Mouse (Mus musculus): ENCODE data around the gene Tmf1. TPM values are rescaled to one million over a fixed set of nuclear protein-coding genes. Genes with fewer than 3 reads are reported as not detected.
A peak's percentile ranks its signal among the peaks of the same experiment; 100 is the strongest.

The Tmf1 gene
- total RNA-seq, 2 experiments from 2014 or later = 6.7 to 50.4 TPM

GRCm38 (mm10) chr6:97116896-97117295 is 62.0 kb downstream of the Tmf1 start:
- no peak for ATAC-seq (replicated peaks; ENCODE audit: low FRiP score, poor library complexity, severe bottlenecking)

- ATAC-seq (replicated peaks; ENCODE audit: low FRiP score, poor library complexity, severe bottlenecking) = no peak
Measured at GRCm38 (mm10) chr6:97114821-97115220, 64.1 kb downstream of the Tmf1 start.

GRCm38 (mm10) chr6:97112177-97112576 is 66.7 kb downstream of the Tmf1 start:
- ATAC-seq (replicated peaks; ENCODE audit: low FRiP score, poor library complexity, severe bottlenecking) = no peak

GRCm38 (mm10) chr6:97106777-97107176 is 72.1 kb downstream of the Tmf1 start:
- ATAC-seq (replicated peaks; ENCODE audit: low FRiP score, poor library complexity, severe bottlenecking) = peak; percentile 70; the same call in 1 of the 2 replicates

DNA sequence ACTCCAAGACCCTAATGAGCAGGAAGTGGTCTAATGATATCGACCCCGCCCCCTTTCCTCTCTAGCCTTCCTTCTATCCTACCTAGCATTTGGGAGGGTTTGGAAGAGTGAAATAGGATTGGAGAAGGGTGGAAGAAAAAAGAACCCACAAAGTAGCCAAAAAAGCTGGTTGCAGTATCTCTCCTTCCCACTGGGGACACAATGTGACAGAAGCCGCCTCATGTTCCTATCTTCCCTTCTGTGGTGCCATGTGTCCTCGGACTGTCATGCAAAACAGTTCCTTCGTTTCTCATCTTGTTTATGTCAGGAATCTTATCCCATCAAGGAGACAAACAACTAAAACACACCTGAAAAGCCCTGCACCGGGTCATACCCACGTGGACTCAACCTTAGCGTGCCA is 72.8 kb downstream of the Tmf1 start:
- ATAC-seq (replicated peaks; ENCODE audit: low FRiP score, poor library complexity, severe bottlenecking) = no peak

- ATAC-seq (replicated peaks; ENCODE audit: low FRiP score, poor library complexity, severe bottlenecking) = no peak; the same call in 1 of the 2 replicates
Measured at GRCm38 (mm10) chr6:97104264-97104852, 74.6 kb downstream of the Tmf1 start.

Other genes starting within 250 kb of the Tmf1 start
- gene Fam19a4, start 118.7 kb downstream of the Tmf1 start, total RNA-seq (2015; ENCODE audit: low replicate concordance) = not detected in 2 replicates
- 0.17 TPM in 1 of 2 replicates, not detected in the other for gene Fam19a4, start 118.7 kb downstream of the Tmf1 start, total RNA-seq (2017; ENCODE audit: low replicate concordance)
- 3.3 and 6.1 TPM in 2 replicates for gene Eogt, start 29.9 kb downstream of the Tmf1 start, total RNA-seq (2015; ENCODE audit: low replicate concordance)
- 1.7 and 4.6 TPM in 2 replicates for gene Eogt, start 29.9 kb downstream of the Tmf1 start, total RNA-seq (2017; ENCODE audit: low replicate concordance)
- gene Uba3, start 26.5 kb upstream of the Tmf1 start, total RNA-seq (2015; ENCODE audit: low replicate concordance) = 24.0 and 25.9 TPM in 2 replicates
- 35.1 and 38.5 TPM in 2 replicates for gene Uba3, start 26.5 kb upstream of the Tmf1 start, total RNA-seq (2017; ENCODE audit: low replicate concordance)
- 10.2 and 16.1 TPM in 2 replicates for gene Arl6ip5, start 31.6 kb upstream of the Tmf1 start, total RNA-seq (2015; ENCODE audit: low replicate concordance)
- gene Arl6ip5, start 31.6 kb upstream of the Tmf1 start, total RNA-seq (2017; ENCODE audit: low replicate concordance) = 20.6 and 23.8 TPM in 2 replicates
- gene Lmod3, start 73.6 kb upstream of the Tmf1 start, total RNA-seq (2015; ENCODE audit: low replicate concordance) = not detected in 2 replicates
- not detected in 2 replicates for gene Lmod3, start 73.6 kb upstream of the Tmf1 start, total RNA-seq (2017; ENCODE audit: low replicate concordance)

All from erythroblast, adult 5-6 weeks (primary cell).